Mouse (Mus musculus) G1E (cell line): ENCODE measurements at regions not wholly inside any gene's neighbourhood (a gene's known extent, or its start where the extent isn't known, plus 50 kb on each side); places are given as distances from the start of the nearest gene placed in this dataset.

Experiments used
- CTCF ChIP-seq: IDR thresholded peaks from 2 replicates; pipeline ENCODE4 v1.5.1; 2012; ENCODE audit warnings: low read depth, low read length, inconsistent platforms, mixed read lengths
- GATA1 ChIP-seq: IDR thresholded peaks from 2 replicates; pipeline ENCODE4 v1.6.1; 2012; ENCODE audit warnings: borderline replicate concordance, low read length, inconsistent platforms, mixed read lengths

DNA sequence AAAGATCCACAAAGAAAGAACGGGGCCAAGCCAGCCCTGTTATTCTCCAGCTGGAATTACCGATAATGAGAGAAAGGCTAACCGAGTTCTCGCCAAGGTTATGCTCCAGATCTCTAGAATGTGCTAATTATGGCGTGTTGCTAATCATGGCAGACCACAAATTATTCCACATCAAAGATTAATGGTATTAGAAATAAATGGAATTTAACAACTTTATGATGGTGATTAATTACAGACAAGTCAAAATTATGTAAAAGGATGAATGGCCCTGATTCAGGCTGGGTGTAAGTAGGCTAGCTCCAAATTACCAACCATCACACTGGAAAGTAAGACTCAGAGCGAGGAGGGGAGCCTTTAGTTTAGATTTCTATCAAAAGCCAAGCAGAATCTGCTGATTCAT lies 151.0 kb upstream of the Stac start:
- TF ChIP-seq GATA1 (no peak), CTCF (no peak)
